Mouse (Mus musculus): Measurements from ENCODE around the gene Vcam1.

The Vcam1 gene

DNA sequence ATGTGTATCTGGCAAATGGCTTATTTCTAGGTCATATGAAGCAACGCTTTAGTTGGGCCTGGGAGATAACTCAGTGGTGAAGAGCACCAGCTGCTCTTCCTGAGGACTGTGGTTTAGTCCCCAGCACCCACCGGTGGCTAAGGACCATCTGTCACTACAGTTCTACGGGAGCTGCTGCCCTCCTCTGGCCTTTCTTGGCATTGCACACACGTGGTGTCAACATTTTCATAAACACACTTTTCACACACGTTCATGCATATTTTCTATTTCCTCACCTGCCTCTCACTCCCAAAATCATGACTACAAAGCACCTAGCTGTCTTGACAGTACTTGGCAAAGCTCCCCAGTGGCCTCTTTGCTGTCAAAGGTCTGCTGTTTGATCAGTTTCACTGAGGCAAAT lies 37.8 kb downstream of the Vcam1 start:
- no peak for DNase-seq (ENCODE audit: low read depth, low spot score)

DNA sequence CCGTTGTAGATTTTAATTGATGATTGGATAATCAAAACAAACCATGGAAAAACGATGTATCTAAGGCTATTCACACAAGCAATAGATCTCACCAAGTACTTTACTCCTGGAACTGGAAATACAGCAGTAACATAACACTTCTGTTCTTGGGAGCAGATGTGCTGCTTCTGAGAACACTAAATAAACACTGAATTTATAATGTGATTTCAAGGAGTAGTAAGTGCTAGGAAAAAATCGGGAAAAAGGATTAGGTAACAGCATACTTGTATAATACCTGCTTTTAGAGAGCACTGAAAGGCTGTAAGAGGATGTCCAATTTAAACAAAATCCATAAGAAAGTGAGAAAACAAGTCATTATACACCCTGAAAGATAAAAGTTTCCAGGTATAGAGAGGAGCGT lies 43.5 kb downstream of the Vcam1 start:
- DNase-seq (ENCODE audit: low read depth, low spot score): peak; percentile 16

DNA sequence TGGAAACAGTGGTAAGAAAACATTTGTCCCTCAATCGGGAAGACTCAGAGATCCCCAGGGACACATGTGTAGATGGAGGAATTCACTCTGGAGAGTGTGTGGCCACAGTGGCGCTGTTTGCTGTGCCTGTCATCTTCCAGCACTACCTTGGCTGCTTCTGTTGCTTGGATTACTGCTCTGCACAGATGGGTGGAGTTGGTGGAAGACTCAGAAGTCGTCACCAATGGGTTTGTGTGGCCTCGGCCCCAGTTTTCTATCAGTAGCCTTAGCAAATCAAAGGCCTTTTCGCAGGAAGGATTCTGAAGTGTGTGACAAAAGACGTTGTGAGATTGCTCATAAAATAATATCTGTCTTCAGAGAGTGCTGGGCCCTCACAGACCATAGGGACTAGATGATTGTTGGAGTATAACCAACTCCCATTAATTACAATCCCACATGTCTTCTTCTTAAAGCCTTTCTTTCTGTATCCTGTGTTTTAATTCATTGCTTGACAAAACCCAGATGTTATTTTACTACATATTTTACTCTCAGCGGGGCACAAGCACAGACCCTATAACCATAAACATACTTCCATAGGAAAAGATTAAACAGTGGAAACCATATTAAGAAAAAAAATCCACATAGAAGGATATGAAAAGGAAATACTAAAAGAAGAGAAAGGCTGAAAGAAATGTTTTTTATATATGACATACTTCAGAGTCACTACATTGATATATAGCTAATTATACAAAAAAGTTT lies 48.4 kb downstream of the Vcam1 start:
- DNase-seq (ENCODE audit: low read depth, low spot score): peak; percentile 11

DNA sequence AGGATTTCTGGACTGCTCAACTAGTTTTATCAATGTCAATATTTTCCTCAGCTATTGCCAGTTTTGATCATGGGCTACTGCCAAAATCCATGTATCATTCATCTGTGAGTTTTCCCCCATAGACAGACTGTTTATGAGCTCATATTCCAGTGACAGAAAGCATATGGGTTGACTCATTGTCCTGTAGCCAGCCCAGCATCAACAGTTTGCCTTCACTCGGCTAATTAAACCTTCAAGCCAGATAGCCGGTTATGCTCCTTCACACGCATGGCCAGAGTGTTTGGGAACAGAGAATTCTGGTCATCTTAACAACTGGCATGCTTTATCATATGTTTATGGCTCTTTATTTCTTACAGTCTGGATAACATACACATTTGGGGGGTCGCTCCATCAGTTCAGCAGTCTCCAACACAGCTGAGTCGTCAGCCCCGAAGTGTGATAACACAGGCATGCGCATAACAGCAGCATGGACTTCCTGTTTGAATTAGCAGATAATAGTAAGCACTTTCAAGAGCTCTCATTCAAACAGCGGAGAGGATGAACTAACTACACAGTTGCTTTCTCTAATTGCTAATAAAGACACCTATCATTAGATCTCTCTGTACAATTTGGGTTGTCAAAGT lies 49.2 kb downstream of the Vcam1 start:
- DNase-seq (ENCODE audit: low read depth, low spot score): peak; percentile 14

DNA sequence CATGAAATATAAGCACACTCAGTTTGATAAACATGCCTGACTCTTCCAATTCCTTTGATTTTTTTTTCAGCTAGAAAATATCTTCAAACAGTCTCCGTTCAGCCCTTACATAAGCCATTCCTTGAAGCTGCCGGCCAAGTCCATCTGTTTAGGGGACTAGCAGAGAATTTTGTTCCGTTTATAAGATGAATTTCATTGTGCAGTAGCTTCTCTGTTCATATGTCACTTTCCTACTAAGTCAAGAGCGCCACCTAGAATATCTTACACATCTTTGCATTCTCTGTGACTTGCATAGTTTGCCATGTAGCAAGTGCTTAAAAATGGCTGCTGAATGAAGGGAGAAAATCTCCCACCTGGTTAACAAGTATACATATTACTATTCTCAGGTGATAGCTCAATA lies 51.0 kb downstream of the Vcam1 start:
- peak; percentile 70 for DNase-seq (ENCODE audit: low read depth, low spot score)

DNA sequence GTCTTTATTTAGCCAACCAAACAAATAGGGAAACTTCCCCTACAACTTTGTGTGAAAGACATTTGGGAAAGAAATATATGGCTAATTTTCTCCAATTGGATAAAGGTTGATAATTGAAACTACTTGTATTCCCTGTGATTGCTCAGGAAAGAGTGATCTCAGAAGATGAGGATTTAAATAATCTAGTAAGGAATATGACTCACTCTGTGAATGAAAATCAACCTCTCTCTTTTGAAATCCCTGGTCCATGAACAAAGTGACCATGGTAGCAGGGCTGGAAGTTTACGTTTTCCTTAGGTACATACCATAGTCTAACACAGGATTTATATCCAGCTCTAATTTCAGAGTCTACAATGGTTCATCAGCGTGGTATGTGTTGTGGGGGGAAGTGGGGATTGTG lies 52.7 kb downstream of the Vcam1 start:
- no peak for DNase-seq (ENCODE audit: low read depth, low spot score)

DNA sequence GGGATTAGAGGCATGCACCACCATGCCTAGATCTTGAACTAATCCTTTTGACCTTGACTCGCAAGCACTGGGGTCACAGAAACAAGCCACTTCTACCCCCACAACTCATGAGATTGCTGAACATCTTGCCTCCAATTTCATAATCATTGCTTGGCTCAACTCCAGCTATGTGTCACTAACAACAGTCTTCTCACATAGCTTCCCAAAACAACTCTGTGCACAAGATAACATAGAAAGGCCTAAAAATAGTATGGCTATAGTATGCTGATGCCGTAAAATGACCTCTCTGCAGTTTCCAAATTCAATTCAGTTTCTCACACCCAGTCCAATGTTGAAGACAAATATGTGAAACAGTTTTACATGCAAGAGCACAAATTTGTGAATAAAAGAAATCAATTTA lies 56.9 kb downstream of the Vcam1 start:
- DNase-seq (ENCODE audit: low read depth, low spot score): no peak

DNA sequence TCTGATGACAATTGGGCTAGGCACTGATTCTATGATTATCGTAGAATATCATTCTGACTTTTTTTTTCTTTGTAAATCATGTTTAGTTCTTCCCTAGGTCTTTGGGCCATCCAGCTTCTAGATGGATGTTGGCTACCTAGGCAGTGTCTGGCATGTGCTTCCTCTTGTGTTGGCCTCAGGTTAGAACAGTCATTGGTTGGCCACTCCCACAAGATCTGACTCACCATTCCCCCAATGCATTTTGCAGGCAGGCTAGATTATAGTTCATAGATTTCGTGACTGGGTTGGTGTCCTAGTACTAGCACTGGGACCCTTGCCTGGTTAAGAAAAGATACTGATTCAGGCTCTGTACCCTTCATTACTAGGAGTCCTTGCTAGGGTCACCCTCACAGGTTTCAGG lies 67.3 kb downstream of the Vcam1 start:
- no peak for DNase-seq (ENCODE audit: low read depth, low spot score)

DNA sequence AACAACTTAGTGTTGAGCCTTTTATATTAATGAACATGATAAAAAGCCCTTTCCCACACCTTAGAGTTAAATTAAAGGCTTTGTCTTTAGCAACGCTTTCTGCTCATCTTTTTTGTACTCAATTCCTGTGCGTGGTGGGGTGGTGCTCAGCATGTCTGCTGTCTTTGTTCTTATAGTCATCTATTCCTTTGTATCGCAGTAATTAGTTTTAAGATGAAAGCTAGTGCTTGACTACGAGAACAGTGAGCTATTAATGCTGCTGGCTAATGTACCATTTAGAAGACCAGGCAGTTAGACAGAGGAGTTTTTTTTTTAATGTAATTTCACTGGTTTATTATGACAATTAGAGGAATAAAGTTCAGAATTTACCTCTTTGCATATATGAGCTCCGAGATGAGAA lies 69.2 kb downstream of the Vcam1 start:
- peak; percentile 27 for DNase-seq (ENCODE audit: low read depth, low spot score)

All from brain, adult 2 months (tissue).